Mouse (Mus musculus) heart, postnatal 0 days (tissue): ENCODE measurements around the gene Cabp4. TPM values are rescaled to one million over a fixed set of nuclear protein-coding genes. Genes with fewer than 3 reads are reported as not detected.
"Not testable (repeated sequence)": the region's sequence is repeated elsewhere in the genome, so short reads cannot be mapped to it uniquely, and the experiment has no call there.

ENCODE experiments used
- ATAC-seq: fragments of 200-750 bp; cut with Nextera tagmentation; 2 replicates; pipeline ENCODE4 v1.8.0; 2017; ENCODE audit warnings: low read depth, moderate number of reproducible peaks, moderate library complexity; ENCODE audit not compliant: insufficient read depth
- DNase-seq: peaks from one replicate; pipeline ENCODE4 v3.0.0-alpha.2; 2016; ENCODE audit warnings: low spot score
- H3K27ac ChIP-seq: fragments of 300-500 bp; sonication (generic); 2 replicates; pipeline ENCODE4 v1.5.1; 2014; ENCODE audit warnings: low read depth, mild to moderate bottlenecking
- H3K27me3 ChIP-seq: fragments of 300-500 bp; sonication (generic); 2 replicates; pipeline ENCODE4 v1.6.1; 2014; ENCODE audit warnings: low read length, mixed read lengths; ENCODE audit not compliant: control insufficient read depth, insufficient read depth
- H3K36me3 ChIP-seq: fragments of 300-500 bp; sonication (generic); replicated peaks from 2 replicates; pipeline ENCODE4 v1.6.1; 2014; ENCODE audit warnings: low read length, mixed read lengths; ENCODE audit not compliant: control insufficient read depth, insufficient read depth
- H3K4me1 ChIP-seq: fragments of 300-500 bp; sonication (generic); 2 replicates; pipeline ENCODE4 v1.6.1; 2014; ENCODE audit warnings: antibody characterized with exemption; ENCODE audit not compliant: control insufficient read depth, insufficient read depth
- H3K4me2 ChIP-seq: fragments of 300-500 bp; sonication (generic); 2 replicates; pipeline ENCODE4 v1.6.1; 2014; ENCODE audit warnings: low read depth, mild to moderate bottlenecking, low read length, moderate library complexity
- H3K4me3 ChIP-seq: fragments of 300-500 bp; sonication (generic); 2 replicates; pipeline ENCODE4 v1.5.1; 2014; ENCODE audit warnings: low read depth, low read length
- H3K9ac ChIP-seq: fragments of 300-500 bp; sonication (generic); replicated peaks from 2 replicates; pipeline ENCODE4 v1.6.1; 2014; ENCODE audit warnings: low read depth, low read length, mixed read lengths
- H3K9me3 ChIP-seq: fragments of 300-500 bp; sonication (generic); replicated peaks from 2 replicates; pipeline ENCODE4 v1.6.1; 2016; ENCODE audit warnings: low read length; ENCODE audit not compliant: control insufficient read depth
- CTCF ChIP-seq: IDR thresholded peaks from 2 replicates; pipeline ENCODE4 v1.5.1; 2016; ENCODE audit warnings: antibody characterized with exemption, control low read depth, low read depth
- EP300 ChIP-seq: IDR thresholded peaks from 2 replicates; pipeline ENCODE4 v1.6.1; 2016; ENCODE audit warnings: antibody characterized with exemption, low read depth
- WGBS: fragments of 180-500 bp; shearing (Covaris S2); extraction: QIAGEN DNeasy Blood & Tissue Kit; methylation state at CpG from one replicate; pipeline ENCODE4 v1.1.7; 2014; 5-methylcytosine and 5-hydroxymethylcytosine counted together
- polyA plus RNA-seq: library from polyadenylated mRNA; unstranded; fragments of >200 nt; fragmentation: Nextera tagmentation; extraction: Ambion mirVana; gene quantifications from 2 replicates; pipeline ENCODE4 v1.2.1, GENCODE M21; 2015
- total RNA-seq: library from RNA; depleted of rRNA; stranded (reverse); fragments of >200 nt; gene quantifications from 2 replicates; pipeline ENCODE4 v1.2.3, GENCODE M21; 2014; ENCODE audit warnings: low replicate concordance

Gene Cabp4
- total and polyA plus RNA-seq, 2 experiments from 2014 or later = 0.11 TPM; not detected in 1

DNA sequence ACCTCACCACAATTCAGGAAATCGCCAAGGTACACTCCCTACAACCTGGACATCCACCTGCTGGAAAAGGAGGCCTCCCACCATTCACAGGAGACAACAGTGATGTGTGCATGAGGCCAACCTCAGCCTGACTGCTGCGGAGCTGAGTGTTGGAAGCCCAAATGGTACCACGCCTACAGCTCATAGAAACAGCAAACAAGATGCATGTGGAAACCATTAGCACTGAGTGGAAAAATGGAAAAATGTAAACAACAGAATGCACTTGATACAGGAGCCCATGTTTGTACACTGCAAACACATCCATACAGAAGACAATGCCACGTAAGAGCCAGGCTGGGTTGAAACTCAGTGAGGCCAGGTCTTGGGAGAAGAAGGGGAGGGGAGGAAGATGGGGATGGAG is 19.4 kb downstream of the Cabp4 start:
- Histone ChIP-seq H3K9ac (no peak overlapping the region), H3K9me3 (no peaks in the 10 kb centered on the region), H3K27ac (no peak overlapping the region), H3K4me1 (peaks cover 19% of the 10 kb centered on the region), H3K4me3 (no peak overlapping the region), H3K27me3 (no peaks in the 10 kb centered on the region), H3K4me2 (no peak overlapping the region), H3K36me3 (peaks cover 16% of the 10 kb centered on the region)
- ATAC-seq (no peak), DNase-seq (no peak)
- 78% methylated on average over 4 of the region's 4 CpGs for WGBS
- TF ChIP-seq EP300 (no peak), CTCF (no peak)

DNA sequence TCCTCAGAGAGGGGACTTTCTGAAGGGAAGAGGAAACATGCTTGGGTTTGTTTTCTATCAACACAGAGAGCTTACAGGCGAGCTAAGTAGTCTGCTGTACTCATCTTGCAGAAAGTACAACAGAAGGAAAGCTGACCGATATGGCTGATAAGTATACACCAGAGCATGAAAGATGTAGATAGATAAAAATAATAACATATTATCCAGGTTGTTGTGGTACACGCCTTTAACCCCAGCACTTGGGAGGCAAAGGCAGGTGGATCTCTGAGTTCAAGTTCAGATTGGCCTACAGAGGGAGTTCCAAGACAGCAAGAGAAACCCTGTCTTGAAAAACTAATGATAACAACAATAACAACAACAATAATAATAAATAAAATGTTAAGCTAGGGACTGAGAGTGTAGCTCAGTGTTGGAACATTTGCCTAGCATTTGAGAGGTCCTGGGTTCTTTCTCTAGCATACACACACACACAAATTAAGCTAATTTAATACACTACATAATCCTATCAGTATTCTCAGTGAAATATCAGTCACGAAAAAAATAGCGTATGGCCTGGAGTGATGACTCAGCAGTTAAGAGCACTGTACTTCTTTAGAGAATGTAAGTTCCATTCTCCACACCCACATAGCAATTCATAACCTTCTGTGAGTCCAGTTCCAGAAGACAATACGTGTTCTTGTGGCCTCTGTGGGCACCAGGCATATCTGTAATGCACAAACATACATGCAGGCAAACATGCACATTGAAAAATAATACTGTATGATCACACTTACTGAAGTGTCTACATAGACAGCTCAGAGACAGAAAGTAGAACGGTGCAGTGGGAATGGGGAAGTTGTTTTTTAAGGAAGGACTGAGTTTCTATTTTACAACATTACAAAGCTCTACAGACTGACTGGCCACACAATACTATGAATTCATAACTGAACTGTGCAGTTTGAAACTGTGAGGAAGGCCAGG is 21.1 kb downstream of the Cabp4 start:
- no peak overlapping the region for H3K9ac ChIP-seq
- no peak overlapping the region for H3K27ac ChIP-seq
- peaks cover 17% of the 10 kb centered on the region for H3K4me1 ChIP-seq
- WGBS = 75% methylated on average over 7 of the region's 7 CpGs
- H3K4me2 ChIP-seq = no peak overlapping the region
- no peak overlapping the region for H3K4me3 ChIP-seq
- TF ChIP-seq EP300 (no peak), CTCF (0 out of 2 replicates have a peak, but pooled peaks have one; percentile 2)
- no peak for DNase-seq
- no peaks in the 10 kb centered on the region for H3K9me3 ChIP-seq
- no peaks in the 10 kb centered on the region for H3K27me3 ChIP-seq
- peaks cover 9% of the 10 kb centered on the region for H3K36me3 ChIP-seq
- no peak for ATAC-seq

DNA sequence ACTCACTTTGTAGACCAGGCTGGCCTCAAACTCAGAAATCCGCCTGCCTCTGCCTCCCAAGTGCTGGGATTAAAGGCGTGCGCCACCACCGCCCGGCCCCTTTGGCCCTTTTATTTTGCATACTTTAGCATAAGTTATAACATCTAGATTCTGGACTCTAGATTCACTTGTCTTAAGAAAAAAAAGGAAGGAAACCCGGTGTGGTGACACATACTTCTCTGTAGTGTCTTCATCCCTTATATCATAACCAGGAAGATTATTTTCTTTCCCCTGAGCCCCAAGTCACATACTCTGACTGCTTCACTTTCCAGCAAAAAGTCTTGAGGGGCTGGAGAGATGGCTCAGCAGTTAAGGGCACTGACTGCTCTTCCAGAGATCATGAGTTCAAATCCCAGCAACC is 21.9 kb downstream of the Cabp4 start:
- H3K4me1 ChIP-seq = peaks cover 15% of the 10 kb centered on the region
- H3K9me3 ChIP-seq, H3K4me3 ChIP-seq, H3K27ac ChIP-seq, ATAC-seq, H3K4me2 ChIP-seq, H3K9ac ChIP-seq, DNase-seq, H3K27me3 ChIP-seq: not testable (repeated sequence)
- 55% methylated on average over 6 of the region's 6 CpGs for WGBS
- peaks cover 14% of the 10 kb centered on the region for H3K36me3 ChIP-seq

DNA sequence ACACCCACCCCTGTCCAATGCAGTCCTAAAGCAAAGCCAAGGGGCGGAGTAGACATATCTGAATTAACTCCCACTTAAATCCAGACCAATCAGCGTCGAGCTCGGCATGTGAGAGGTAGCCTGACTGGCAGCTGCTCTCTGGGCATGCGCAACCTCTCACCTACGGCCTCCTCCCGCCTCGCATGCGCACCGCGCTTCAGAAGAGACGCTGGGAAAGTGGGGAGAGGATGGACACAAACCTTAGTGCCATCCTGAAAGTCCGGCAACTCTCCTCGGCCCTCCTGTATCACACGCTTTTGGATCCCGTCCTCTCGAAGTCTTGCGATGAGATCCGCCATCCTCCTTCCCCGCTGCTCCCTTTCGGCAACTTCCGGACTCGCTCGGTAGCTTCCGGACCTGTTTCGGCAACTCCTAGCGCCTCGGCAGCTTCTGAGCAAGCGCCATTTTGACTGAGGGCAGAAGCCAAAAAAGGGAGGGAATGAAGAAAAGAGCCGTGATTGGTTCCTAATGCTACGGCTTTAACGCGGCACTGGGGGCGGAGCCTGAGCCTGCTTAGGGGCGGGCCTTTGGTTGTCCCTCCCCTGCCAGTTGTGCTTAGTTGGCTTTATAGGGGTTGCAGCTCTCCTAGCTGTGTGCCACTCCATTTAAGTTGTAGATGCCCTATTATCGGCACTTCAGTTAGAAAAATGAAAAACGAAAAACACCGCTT is 22.6 kb downstream of the Cabp4 start:
- DNase-seq = peak; percentile 99
- peak overlapping the region; percentile 63 for H3K27ac ChIP-seq
- H3K4me1 ChIP-seq = peaks cover 9% of the 10 kb centered on the region; the same call in 1 of the 2 replicates
- 3% methylated on average over 38 of the region's 38 CpGs for WGBS
- H3K9ac ChIP-seq = no peak overlapping the region; the same call in 1 of the 2 replicates
- peaks cover 15% of the 10 kb centered on the region for H3K36me3 ChIP-seq
- peak overlapping the region; percentile 38 for H3K4me3 ChIP-seq
- ATAC-seq = peak; percentile 73
- TF ChIP-seq CTCF (no peak), EP300 (no peak)
- no peaks in the 10 kb centered on the region for H3K9me3 ChIP-seq
- H3K27me3 ChIP-seq = no peaks in the 10 kb centered on the region
- peak overlapping the region; percentile 57 for H3K4me2 ChIP-seq

DNA sequence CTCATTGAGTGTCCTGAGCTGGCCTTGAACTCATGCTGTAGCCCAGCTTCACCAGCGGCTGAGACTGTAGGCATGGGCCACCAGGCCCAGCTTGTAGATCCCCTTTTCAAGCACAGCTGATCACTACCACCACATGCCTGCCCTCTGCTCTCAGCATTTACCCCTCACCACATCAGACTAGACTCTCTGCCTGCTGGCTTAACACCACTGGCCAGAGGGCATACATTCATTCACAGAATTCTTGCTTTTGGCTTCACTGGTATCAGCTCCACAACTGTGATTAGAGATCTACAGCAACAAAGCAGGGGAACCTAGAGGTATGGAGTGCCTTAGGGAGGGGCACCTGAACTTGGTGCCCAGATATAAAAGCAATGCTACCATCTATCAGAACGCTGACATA is 23.3 kb downstream of the Cabp4 start:
- DNase-seq = no peak
- Histone ChIP-seq H3K4me3 (no peak overlapping the region), H3K27me3 (no peaks in the 10 kb centered on the region), H3K4me1 (peaks cover 9% of the 10 kb centered on the region; the same call in 1 of the 2 replicates), H3K9ac (no peak overlapping the region), H3K36me3 (peaks cover 21% of the 10 kb centered on the region), H3K27ac (no peak overlapping the region), H3K9me3 (no peaks in the 10 kb centered on the region), H3K4me2 (peak overlapping the region; percentile 57)
- TF ChIP-seq CTCF (no peak), EP300 (no peak)
- WGBS = 87% methylated on average over 2 of the region's 2 CpGs
- no peak for ATAC-seq
